Mouse (Mus musculus): ENCODE data around the gene Rgcc. TPM values are rescaled to one million over a fixed set of nuclear protein-coding genes. Genes with fewer than 3 reads are reported as not detected.
A peak's percentile ranks its signal among the peaks of the same experiment; 100 is the strongest.

Rgcc gene
- polyA plus RNA-seq, 1 experiment from 2014 or later: 45.4 TPM

GRCm38 (mm10) chr14:79279494-79279893 is 22.0 kb downstream of the Rgcc start:
- no peaks in the 10 kb centered on the region for H3K27me3 ChIP-seq (ENCODE audit: control insufficient read depth, insufficient read depth, low read length)
- TF ChIP-seq EP300 (optimal IDR thresholded peaks at IDR 0.05) (peak; percentile 59), CTCF (IDR thresholded peaks at IDR 0.05; ENCODE audit: low read depth) (no peak)
- H3K36me3 ChIP-seq (ENCODE audit: control insufficient read depth, insufficient read depth, low read length): no peaks in the 10 kb centered on the region
- H3K4me1 ChIP-seq (replicated peaks; ENCODE audit: control insufficient read depth, insufficient read depth): no peaks in the 10 kb centered on the region
- H3K4me2 ChIP-seq (replicated peaks; ENCODE audit: low read depth): no peak overlapping the region
- DNase-seq (ENCODE audit: low spot score) (no peak), ATAC-seq (ENCODE audit: low FRiP score, low TSS enrichment) (peak; percentile 53; the same call in 1 of the 2 replicates)
- H3K9ac ChIP-seq (ENCODE audit: low read length): no peak overlapping the region
- H3K9me3 ChIP-seq (ENCODE audit: control insufficient read depth, low read length): no peaks in the 10 kb centered on the region
- H3K4me3 ChIP-seq (ENCODE audit: low read depth, low read length): no peak overlapping the region
- H3K27ac ChIP-seq (replicated peaks): peak overlapping the region; percentile 71
- 67% methylated on average over 1 of the region's 1 CpGs for WGBS

- no peaks in the 10 kb centered on the region for H3K36me3 ChIP-seq (ENCODE audit: control insufficient read depth, insufficient read depth, low read length)
- DNase-seq (ENCODE audit: low spot score) (no peak), ATAC-seq (ENCODE audit: low FRiP score, low TSS enrichment) (no peak)
- WGBS: 86% methylated on average over 4 of the region's 4 CpGs
- TF ChIP-seq EP300 (optimal IDR thresholded peaks at IDR 0.05) (no peak), CTCF (IDR thresholded peaks at IDR 0.05; ENCODE audit: low read depth) (no peak)
- H3K27ac ChIP-seq (replicated peaks): peak overlapping the region; percentile 71
- H3K9ac ChIP-seq (ENCODE audit: low read length): no peak overlapping the region
- no peak overlapping the region for H3K4me2 ChIP-seq (replicated peaks; ENCODE audit: low read depth)
- no peaks in the 10 kb centered on the region for H3K9me3 ChIP-seq (ENCODE audit: control insufficient read depth, low read length)
- H3K4me3 ChIP-seq (ENCODE audit: low read depth, low read length): no peak overlapping the region
- H3K4me1 ChIP-seq (replicated peaks; ENCODE audit: control insufficient read depth, insufficient read depth): no peaks in the 10 kb centered on the region
- H3K27me3 ChIP-seq (ENCODE audit: control insufficient read depth, insufficient read depth, low read length): no peaks in the 10 kb centered on the region
These were observed 22.5 kb downstream of the Rgcc start for GRCm38 (mm10) chr14:79278927-79279326.

- Histone ChIP-seq H3K4me2 (replicated peaks; ENCODE audit: low read depth) (no peak overlapping the region), H3K4me3 (ENCODE audit: low read depth, low read length) (no peak overlapping the region), H3K4me1 (replicated peaks; ENCODE audit: control insufficient read depth, insufficient read depth) (no peaks in the 10 kb centered on the region), H3K27me3 (ENCODE audit: control insufficient read depth, insufficient read depth, low read length) (no peaks in the 10 kb centered on the region), H3K27ac (replicated peaks) (no peak overlapping the region), H3K9ac (ENCODE audit: low read length) (no peak overlapping the region), H3K36me3 (ENCODE audit: control insufficient read depth, insufficient read depth, low read length) (no peaks in the 10 kb centered on the region), H3K9me3 (ENCODE audit: control insufficient read depth, low read length) (no peaks in the 10 kb centered on the region)
- DNase-seq (ENCODE audit: low spot score) (no peak), ATAC-seq (ENCODE audit: low FRiP score, low TSS enrichment) (no peak)
- TF ChIP-seq EP300 (optimal IDR thresholded peaks at IDR 0.05) (no peak), CTCF (IDR thresholded peaks at IDR 0.05; ENCODE audit: low read depth) (no peak)
- WGBS: 49% methylated on average over 7 of the region's 7 CpGs
These were observed 23.5 kb downstream of the Rgcc start for GRCm38 (mm10) chr14:79277922-79278321.

- WGBS: 74% methylated on average over 8 of the region's 8 CpGs
- Histone ChIP-seq H3K4me3 (ENCODE audit: low read depth, low read length) (no peak overlapping the region), H3K4me2 (replicated peaks; ENCODE audit: low read depth) (no peak overlapping the region), H3K4me1 (replicated peaks; ENCODE audit: control insufficient read depth, insufficient read depth) (no peaks in the 10 kb centered on the region), H3K36me3 (ENCODE audit: control insufficient read depth, insufficient read depth, low read length) (no peaks in the 10 kb centered on the region), H3K9ac (ENCODE audit: low read length) (no peak overlapping the region), H3K9me3 (ENCODE audit: control insufficient read depth, low read length) (no peaks in the 10 kb centered on the region), H3K27me3 (ENCODE audit: control insufficient read depth, insufficient read depth, low read length) (no peaks in the 10 kb centered on the region), H3K27ac (replicated peaks) (no peak overlapping the region)
- ATAC-seq (ENCODE audit: low FRiP score, low TSS enrichment): no peak
- no peak for TF ChIP-seq CTCF (IDR thresholded peaks at IDR 0.05; ENCODE audit: low read depth)
- TF ChIP-seq EP300 (optimal IDR thresholded peaks at IDR 0.05): no peak
- DNase-seq (ENCODE audit: low spot score): no peak
These were observed 25.5 kb downstream of the Rgcc start for GRCm38 (mm10) chr14:79275870-79276395.

GRCm38 (mm10) chr14:79275441-79275840 is 26.0 kb downstream of the Rgcc start:
- Histone ChIP-seq H3K36me3 (ENCODE audit: control insufficient read depth, insufficient read depth, low read length) (no peaks in the 10 kb centered on the region), H3K4me2 (replicated peaks; ENCODE audit: low read depth) (no peak overlapping the region), H3K9ac (ENCODE audit: low read length) (no peak overlapping the region), H3K27me3 (ENCODE audit: control insufficient read depth, insufficient read depth, low read length) (no peaks in the 10 kb centered on the region), H3K4me3 (ENCODE audit: low read depth, low read length) (no peak overlapping the region), H3K27ac (replicated peaks) (no peak overlapping the region), H3K9me3 (ENCODE audit: control insufficient read depth, low read length) (no peaks in the 10 kb centered on the region), H3K4me1 (replicated peaks; ENCODE audit: control insufficient read depth, insufficient read depth) (no peaks in the 10 kb centered on the region)
- no peak for ATAC-seq (ENCODE audit: low FRiP score, low TSS enrichment)
- 39% methylated on average over 3 of the region's 3 CpGs for WGBS
- no peak for TF ChIP-seq CTCF (IDR thresholded peaks at IDR 0.05; ENCODE audit: low read depth)
- TF ChIP-seq EP300 (optimal IDR thresholded peaks at IDR 0.05): no peak
- no peak for DNase-seq (ENCODE audit: low spot score)

GRCm38 (mm10) chr14:79273697-79274477 is 27.6 kb downstream of the Rgcc start:
- H3K4me3 ChIP-seq (ENCODE audit: low read depth, low read length): no peak overlapping the region
- no peak overlapping the region for H3K27ac ChIP-seq (replicated peaks)
- DNase-seq (ENCODE audit: low spot score) (no peak), ATAC-seq (ENCODE audit: low FRiP score, low TSS enrichment) (peak; percentile 53; the same call in 1 of the 2 replicates)
- no peak overlapping the region for H3K4me2 ChIP-seq (replicated peaks; ENCODE audit: low read depth)
- 68% methylated on average over 15 of the region's 15 CpGs for WGBS
- H3K36me3 ChIP-seq (ENCODE audit: control insufficient read depth, insufficient read depth, low read length): no peaks in the 10 kb centered on the region
- no peak overlapping the region for H3K9ac ChIP-seq (ENCODE audit: low read length)
- TF ChIP-seq CTCF (IDR thresholded peaks at IDR 0.05; ENCODE audit: low read depth) (no peak), EP300 (optimal IDR thresholded peaks at IDR 0.05) (no peak)
- H3K9me3 ChIP-seq (ENCODE audit: control insufficient read depth, low read length): no peaks in the 10 kb centered on the region
- H3K27me3 ChIP-seq (ENCODE audit: control insufficient read depth, insufficient read depth, low read length): no peaks in the 10 kb centered on the region
- H3K4me1 ChIP-seq (replicated peaks; ENCODE audit: control insufficient read depth, insufficient read depth): no peaks in the 10 kb centered on the region
